Mouse (Mus musculus) liver, embryonic 16.5 days (tissue): ENCODE measurements around the gene Crb3. TPM values are rescaled to one million over a fixed set of nuclear protein-coding genes. Genes with fewer than 3 reads are reported as not detected.

Experiments
- ATAC-seq: fragments of 200-750 bp; cut with Nextera tagmentation; 2 replicates; pipeline ENCODE4 v1.8.0; 2017; ENCODE audit warnings: low read depth, mild to moderate bottlenecking, moderate number of reproducible peaks, moderate library complexity
- H3K27ac ChIP-seq: fragments of 300-500 bp; sonication (generic); 2 replicates; pipeline ENCODE4 v1.5.1; 2014; ENCODE audit warnings: mild to moderate bottlenecking, low read length
- H3K27me3 ChIP-seq: fragments of 300-500 bp; sonication (generic); 2 replicates; pipeline ENCODE4 v1.6.1; 2014; ENCODE audit warnings: low read depth, low read length, mixed read lengths; ENCODE audit not compliant: control insufficient read depth, insufficient read depth
- H3K36me3 ChIP-seq: fragments of 300-500 bp; sonication (generic); 2 replicates; pipeline ENCODE4 v1.6.1; 2014; ENCODE audit warnings: mild to moderate bottlenecking; ENCODE audit not compliant: control insufficient read depth, insufficient read depth
- H3K4me1 ChIP-seq: fragments of 300-500 bp; sonication (generic); 2 replicates; pipeline ENCODE4 v1.6.1; 2014; ENCODE audit warnings: low read depth, low read length, mixed read lengths; ENCODE audit not compliant: control insufficient read depth
- H3K4me2 ChIP-seq: fragments of 300-500 bp; sonication (generic); 2 replicates; pipeline ENCODE4 v1.6.1; 2014; ENCODE audit warnings: low read depth, low read length, mixed read lengths
- H3K4me3 ChIP-seq: fragments of 300-500 bp; sonication (generic); 2 replicates; pipeline ENCODE4 v1.5.1; 2014; ENCODE audit warnings: low read depth, mild to moderate bottlenecking, low read length
- H3K9ac ChIP-seq: fragments of 300-500 bp; sonication (generic); 2 replicates; pipeline ENCODE4 v1.6.1; 2014; ENCODE audit warnings: low read depth, low read length
- H3K9me3 ChIP-seq: fragments of 300-500 bp; sonication (generic); replicated peaks from 2 replicates; pipeline ENCODE4 v1.6.1; 2016; ENCODE audit warnings: low read length; ENCODE audit not compliant: control insufficient read depth
- WGBS: fragments of 180-500 bp; shearing (Covaris S2); extraction: QIAGEN DNeasy Blood & Tissue Kit; methylation state at CpG from one replicate; pipeline ENCODE4 v1.1.7; 2014; ENCODE audit not compliant: insufficient replicate concordance; 5-methylcytosine and 5-hydroxymethylcytosine counted together
- polyA plus RNA-seq: library from polyadenylated mRNA; unstranded; fragments of >200 nt; fragmentation: Nextera tagmentation; extraction: Ambion mirVana; gene quantifications from 2 replicates; pipeline ENCODE4 v1.2.1, GENCODE M21; 2015

Gene Crb3
- polyA plus RNA-seq, 1 experiment from 2014 or later = 13.1 TPM

GRCm38 (mm10) chr17:57095855-57096622, 37.1 kb downstream of the Crb3 start:
- H3K36me3 ChIP-seq = no peaks in the 10 kb centered on the region
- H3K27me3 ChIP-seq = peaks cover 3% of the 10 kb centered on the region; the same call in 1 of the 2 replicates
- H3K9ac ChIP-seq = no peak overlapping the region
- H3K4me1 ChIP-seq = no peaks in the 10 kb centered on the region; the same call in none of the 2 replicates
- no peaks in the 10 kb centered on the region for H3K9me3 ChIP-seq
- H3K4me2 ChIP-seq = peak overlapping the region; percentile 35
- peak overlapping the region; percentile 16 for H3K4me3 ChIP-seq
- peak; percentile 75 for ATAC-seq
- WGBS = 4% methylated on average over 18 of the region's 19 CpGs
- H3K27ac ChIP-seq = no peak overlapping the region

- ATAC-seq = peak; percentile 63
- no peaks in the 10 kb centered on the region for H3K36me3 ChIP-seq
- under 1% methylated on average over 11 of the region's 11 CpGs for WGBS
- H3K4me3 ChIP-seq = peak overlapping the region; percentile 16
- peaks cover 3% of the 10 kb centered on the region; the same call in 1 of the 2 replicates for H3K27me3 ChIP-seq
- no peak overlapping the region for H3K9ac ChIP-seq
- no peaks in the 10 kb centered on the region for H3K9me3 ChIP-seq
- H3K4me2 ChIP-seq = peak overlapping the region; percentile 35
- H3K27ac ChIP-seq = no peak overlapping the region
- H3K4me1 ChIP-seq = no peaks in the 10 kb centered on the region; the same call in none of the 2 replicates
Observed at GRCm38 (mm10) chr17:57096623-57096920, 37.7 kb downstream of the Crb3 start.

DNA sequence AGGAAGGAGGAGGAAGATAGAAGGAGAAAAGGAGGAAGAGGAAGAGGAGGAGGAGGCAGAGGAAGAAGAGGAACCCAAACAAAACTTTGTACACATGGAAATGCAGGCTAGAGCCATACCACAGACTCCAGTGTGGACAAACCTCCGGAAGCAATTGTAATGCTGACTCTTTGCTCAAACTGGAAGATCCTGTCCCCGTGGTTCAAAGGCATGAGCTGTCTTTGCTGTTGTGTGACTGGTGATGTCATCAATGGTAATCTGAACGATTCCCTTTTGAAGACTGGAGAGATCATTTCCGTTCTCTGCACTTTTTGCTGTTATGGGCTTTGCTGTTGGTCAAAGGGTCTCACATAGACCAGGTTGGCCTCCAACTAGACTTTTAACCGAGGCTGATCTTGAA, 39.4 kb downstream of the Crb3 start:
- no peak for ATAC-seq
- Histone ChIP-seq H3K9me3 (no peaks in the 10 kb centered on the region), H3K27me3 (peaks cover 3% of the 10 kb centered on the region; the same call in 1 of the 2 replicates), H3K4me1 (no peaks in the 10 kb centered on the region; the same call in none of the 2 replicates), H3K4me2 (no peak overlapping the region), H3K27ac (no peak overlapping the region), H3K4me3 (no peak overlapping the region), H3K9ac (no peak overlapping the region), H3K36me3 (no peaks in the 10 kb centered on the region)
- 41% methylated on average over 5 of the region's 5 CpGs for WGBS

GRCm38 (mm10) chr17:57099629-57100325, 40.9 kb downstream of the Crb3 start:
- 5% methylated on average over 10 of the region's 10 CpGs for WGBS
- Histone ChIP-seq H3K4me3 (no peak overlapping the region), H3K4me2 (peak overlapping the region; percentile 35), H3K27me3 (peaks cover 7% of the 10 kb centered on the region; the same call in 1 of the 2 replicates), H3K36me3 (no peaks in the 10 kb centered on the region), H3K27ac (no peak overlapping the region), H3K9ac (no peak overlapping the region), H3K9me3 (no peaks in the 10 kb centered on the region), H3K4me1 (no peaks in the 10 kb centered on the region; the same call in none of the 2 replicates)
- ATAC-seq = peak; percentile 43

DNA sequence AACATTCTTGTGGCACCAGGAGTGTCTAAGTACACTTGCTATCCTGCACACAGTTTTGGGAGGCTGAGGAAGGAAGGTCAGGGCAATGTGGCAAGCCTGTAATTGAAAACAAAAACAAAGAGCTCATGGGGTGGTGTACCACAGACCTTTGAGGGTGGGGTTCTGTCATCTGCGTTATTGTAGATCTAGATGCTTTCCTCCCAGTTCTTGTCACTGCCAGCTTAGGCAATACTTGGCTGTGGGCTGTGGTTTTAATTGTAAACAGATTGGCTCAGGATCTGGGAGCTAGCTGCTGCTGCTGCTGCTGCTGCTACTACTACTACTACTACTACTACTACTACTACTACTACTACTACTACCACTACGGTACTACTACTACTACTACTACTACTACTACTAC, 43.4 kb downstream of the Crb3 start:
- Histone ChIP-seq H3K9ac (no peak overlapping the region), H3K9me3 (no peaks in the 10 kb centered on the region), H3K4me3 (no peak overlapping the region), H3K27me3 (peaks cover 20% of the 10 kb centered on the region), H3K27ac (no peak overlapping the region), H3K4me1 (no peaks in the 10 kb centered on the region; the same call in none of the 2 replicates), H3K4me2 (no peak overlapping the region), H3K36me3 (no peaks in the 10 kb centered on the region)
- ATAC-seq = no peak
- 55% methylated on average over 2 of the region's 2 CpGs for WGBS

- no peaks in the 10 kb centered on the region for H3K36me3 ChIP-seq
- peak overlapping the region; percentile 66; the same call in 1 of the 2 replicates for H3K4me2 ChIP-seq
- no peaks in the 10 kb centered on the region; the same call in none of the 2 replicates for H3K4me1 ChIP-seq
- no peak overlapping the region for H3K4me3 ChIP-seq
- WGBS = 23% methylated on average over 4 of the region's 4 CpGs
- H3K9me3 ChIP-seq = no peaks in the 10 kb centered on the region
- H3K27ac ChIP-seq = no peak overlapping the region
- peaks cover 20% of the 10 kb centered on the region for H3K27me3 ChIP-seq
- no peak for ATAC-seq
- H3K9ac ChIP-seq = no peak overlapping the region
Observed at GRCm38 (mm10) chr17:57104496-57104895, 45.6 kb downstream of the Crb3 start.

DNA sequence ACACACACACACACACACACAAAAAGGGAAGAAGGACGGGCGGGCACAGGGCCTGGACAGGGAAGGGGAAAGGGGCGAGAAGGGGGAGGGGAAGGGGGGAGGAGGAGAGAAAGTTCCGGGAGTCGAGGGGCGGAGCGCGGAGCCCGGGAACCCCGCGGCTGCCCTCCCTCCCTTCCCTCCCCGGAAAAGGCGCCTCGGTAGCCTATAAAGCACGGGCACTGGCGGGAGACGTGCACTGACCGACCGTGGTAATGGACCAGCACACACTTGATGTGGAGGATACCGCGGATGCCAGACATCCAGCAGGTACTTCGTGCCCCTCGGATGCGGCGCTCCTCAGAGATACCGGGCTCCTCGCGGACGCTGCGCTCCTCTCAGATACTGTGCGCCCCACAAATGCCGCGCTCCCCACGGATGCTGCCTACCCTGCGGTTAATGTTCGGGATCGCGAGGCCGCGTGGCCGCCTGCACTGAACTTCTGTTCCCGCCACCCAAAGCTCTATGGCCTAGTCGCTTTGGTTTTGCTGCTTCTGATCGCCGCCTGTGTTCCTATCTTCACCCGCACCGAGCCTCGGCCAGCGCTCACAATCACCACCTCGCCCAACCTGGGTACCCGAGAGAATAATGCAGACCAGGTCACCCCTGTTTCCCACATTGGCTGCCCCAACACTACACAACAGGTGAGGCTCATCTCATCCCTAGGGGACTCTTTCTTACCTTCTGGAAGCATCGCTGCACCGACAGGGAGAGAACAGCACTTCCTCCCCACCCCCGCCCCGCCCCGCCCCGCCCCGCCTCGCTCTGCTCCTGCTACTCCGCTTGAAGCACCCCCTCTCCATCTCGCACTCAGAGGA, 46.5 kb downstream of the Crb3 start, which contains the start of gene Tnfsf9:
Tnfsf9 (plus strand) TSS at position 145 of the 854 bp plus-strand sequence.
- H3K27ac ChIP-seq = no peak within 1 kb of the TSS
- peak within 1 kb of the TSS; percentile 55 for H3K4me3 ChIP-seq
- peak within 1 kb of the TSS; percentile 31; the same call in 1 of the 2 replicates for H3K9ac ChIP-seq
- peak; percentile 54 for ATAC-seq
- H3K4me2 ChIP-seq = peak within 1 kb of the TSS; percentile 66
- no peaks in the 10 kb centered on the region; the same call in none of the 2 replicates for H3K4me1 ChIP-seq
- H3K36me3 ChIP-seq = no peaks in the 10 kb centered on the region
- under 1% methylated on average over 52 of the region's 61 CpGs for WGBS
- H3K27me3 ChIP-seq = peaks cover 20% of the 10 kb centered on the region
- H3K9me3 ChIP-seq = no peaks in the 10 kb centered on the region

DNA sequence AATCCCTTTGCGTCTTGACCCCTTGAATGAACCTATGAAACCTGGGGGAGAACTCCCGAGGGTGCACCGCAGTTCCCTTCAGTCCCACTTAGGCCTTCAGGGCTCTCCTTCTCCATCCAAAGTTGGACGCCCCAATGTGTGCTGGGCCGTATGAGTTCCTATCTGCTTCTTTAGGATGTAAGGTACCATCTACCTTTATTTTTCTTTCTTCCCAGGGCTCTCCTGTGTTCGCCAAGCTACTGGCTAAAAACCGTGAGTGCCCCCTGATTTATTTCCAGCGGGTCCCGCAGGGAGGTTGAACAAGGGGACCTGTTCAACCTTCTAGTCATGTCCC, 47.1 kb downstream of the Crb3 start:
- Histone ChIP-seq H3K9ac (no peak overlapping the region), H3K27me3 (peaks cover 20% of the 10 kb centered on the region), H3K9me3 (no peaks in the 10 kb centered on the region), H3K36me3 (no peaks in the 10 kb centered on the region), H3K27ac (no peak overlapping the region), H3K4me2 (peak overlapping the region; percentile 66), H3K4me3 (peak overlapping the region; percentile 55), H3K4me1 (no peaks in the 10 kb centered on the region; the same call in none of the 2 replicates)
- no peak for ATAC-seq
- WGBS = 15% methylated on average over 9 of the region's 9 CpGs
